Mouse (Mus musculus) cerebellum, adult 18-20 months (tissue): Measurements from ENCODE around the gene 1700122O11Rik.

Experiments used
- DNase-seq, 2 experiments: peaks; one replicate each; pipeline ENCODE4 v3.0.0; 2021

Gene 1700122O11Rik

DNA sequence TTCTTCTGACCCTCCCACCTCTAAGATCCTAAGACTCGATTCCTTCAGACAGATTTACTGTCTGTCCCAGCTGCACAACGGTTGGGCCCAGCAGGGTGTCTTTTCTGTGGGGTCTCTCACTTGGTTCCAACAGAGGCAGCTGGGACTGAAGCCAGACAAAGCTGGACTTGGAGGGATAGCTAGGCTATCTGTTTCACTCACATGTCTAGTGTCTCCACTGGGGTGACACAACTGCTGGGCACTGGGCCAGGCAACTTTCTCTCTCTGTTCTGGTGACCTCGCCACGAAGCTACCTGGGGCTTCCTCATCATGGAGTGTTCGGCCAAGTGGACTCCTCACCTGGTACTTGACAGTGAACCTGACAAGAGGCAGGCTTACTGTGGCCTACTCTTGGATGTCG, 10.4 kb downstream of the 1700122O11Rik start:
- DNase-seq = no peak

- no peak for DNase-seq
Observed at GRCm38 (mm10) chr17:48027019-48027418, 11.1 kb downstream of the 1700122O11Rik start.

GRCm38 (mm10) chr17:48024045-48024444, 14.0 kb downstream of the 1700122O11Rik start:
- DNase-seq = no peak

DNA sequence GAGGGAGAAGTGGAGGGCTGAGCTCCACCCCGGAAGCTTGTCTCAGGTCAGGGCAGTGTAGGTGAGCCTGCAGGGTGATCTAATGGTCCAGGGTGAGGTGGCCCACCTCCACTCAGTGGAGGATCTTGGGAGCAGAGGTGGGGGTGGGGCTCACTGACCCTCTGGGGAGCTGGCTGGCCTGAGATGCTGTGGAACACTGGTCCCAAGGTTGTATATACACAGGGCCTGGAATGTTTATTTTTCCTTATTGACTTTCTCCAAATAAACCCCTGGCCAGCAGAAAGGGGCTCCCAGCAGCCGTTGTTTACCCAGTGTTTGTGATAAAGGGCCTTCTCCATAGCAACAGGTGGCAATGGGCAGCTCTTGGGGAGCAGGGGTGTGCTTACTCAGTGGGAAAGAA, 18.5 kb downstream of the 1700122O11Rik start:
- no peak for DNase-seq

- DNase-seq = no peak
Observed at GRCm38 (mm10) chr17:48016566-48016965, 21.5 kb downstream of the 1700122O11Rik start.

GRCm38 (mm10) chr17:48012561-48012960, 25.5 kb downstream of the 1700122O11Rik start:
- DNase-seq = no peak

DNA sequence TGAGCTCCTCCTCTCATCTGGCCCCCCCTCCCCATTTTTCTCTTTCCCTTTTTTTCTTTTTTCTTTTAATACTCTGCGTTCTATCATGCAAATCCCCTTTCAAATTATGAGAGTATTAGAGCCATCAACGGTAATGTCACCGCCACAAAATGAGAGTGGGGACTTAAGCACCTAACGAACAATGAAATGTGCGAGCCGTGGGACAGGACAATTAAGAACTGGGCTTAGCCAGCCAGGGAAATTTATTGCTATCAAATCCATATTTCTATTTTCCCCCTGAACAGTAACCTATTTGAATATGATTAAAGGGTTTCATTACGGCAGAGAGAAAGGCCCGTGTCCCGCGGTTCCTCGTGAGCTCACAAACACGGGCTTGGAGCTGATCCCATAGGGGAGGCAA, 27.0 kb downstream of the 1700122O11Rik start:
- DNase-seq = no peak

- DNase-seq = no peak
Observed at GRCm38 (mm10) chr17:48010283-48010682, 27.8 kb downstream of the 1700122O11Rik start.

DNA sequence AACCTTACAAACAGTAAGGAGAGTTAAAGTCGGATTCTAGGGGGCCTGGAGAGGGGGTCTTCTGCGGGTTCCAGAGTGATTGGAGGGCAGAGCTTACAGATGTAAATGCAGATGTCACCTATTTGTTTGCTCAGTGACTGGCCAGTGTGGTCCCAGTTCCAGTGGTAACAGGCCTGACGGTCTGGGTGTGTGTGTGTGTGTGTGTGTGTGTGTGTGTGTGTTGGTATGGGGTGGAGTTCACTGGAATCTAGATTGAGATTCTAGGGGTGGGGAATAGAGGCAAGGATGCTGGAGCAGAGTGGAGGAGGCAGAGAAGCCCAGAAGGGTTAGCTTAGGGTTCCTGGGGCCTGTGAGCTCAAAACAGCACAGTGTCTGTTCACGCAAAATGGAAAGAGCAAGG, 32.3 kb downstream of the 1700122O11Rik start:
- no peak for DNase-seq

DNA sequence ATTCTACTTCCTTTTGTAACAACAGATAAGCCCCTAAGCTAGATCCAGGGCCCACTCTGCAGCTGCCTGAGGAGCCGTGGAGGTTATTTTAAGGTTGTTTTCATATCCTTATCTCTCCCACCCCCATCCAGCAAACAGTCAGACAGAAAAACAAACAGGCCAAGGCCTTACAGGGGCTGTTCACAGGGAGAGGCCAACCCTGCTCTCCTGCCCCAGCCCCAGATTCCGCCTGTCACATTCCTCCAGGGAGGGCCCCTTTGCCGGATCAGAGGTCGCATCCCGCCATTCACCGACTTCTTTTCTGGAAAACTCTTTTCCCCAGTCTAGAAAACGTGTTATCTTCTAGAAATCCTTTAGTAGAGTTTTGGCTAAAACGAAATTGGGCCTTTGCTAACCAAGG, 33.0 kb downstream of the 1700122O11Rik start:
- DNase-seq = no peak

DNA sequence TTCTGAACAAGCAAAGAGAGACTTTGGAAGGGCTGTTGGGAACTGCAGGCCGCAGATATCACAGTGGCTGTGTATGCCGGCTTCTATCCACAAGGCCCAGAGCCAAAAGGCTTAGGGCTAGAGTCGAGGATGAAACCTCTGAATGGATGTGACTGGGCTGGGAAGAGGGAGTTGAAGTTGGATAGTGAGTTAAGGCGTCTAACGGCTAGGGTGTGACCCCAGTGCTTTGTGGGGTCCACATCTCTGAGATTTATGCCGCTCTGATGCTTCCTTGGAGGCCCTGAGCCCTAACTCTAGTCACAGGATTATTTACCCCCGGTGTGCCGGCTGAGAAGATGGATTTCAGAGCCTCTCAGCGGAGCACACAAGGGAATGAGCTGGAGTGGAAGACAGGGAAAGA, 33.5 kb downstream of the 1700122O11Rik start:
- no peak for DNase-seq

DNA sequence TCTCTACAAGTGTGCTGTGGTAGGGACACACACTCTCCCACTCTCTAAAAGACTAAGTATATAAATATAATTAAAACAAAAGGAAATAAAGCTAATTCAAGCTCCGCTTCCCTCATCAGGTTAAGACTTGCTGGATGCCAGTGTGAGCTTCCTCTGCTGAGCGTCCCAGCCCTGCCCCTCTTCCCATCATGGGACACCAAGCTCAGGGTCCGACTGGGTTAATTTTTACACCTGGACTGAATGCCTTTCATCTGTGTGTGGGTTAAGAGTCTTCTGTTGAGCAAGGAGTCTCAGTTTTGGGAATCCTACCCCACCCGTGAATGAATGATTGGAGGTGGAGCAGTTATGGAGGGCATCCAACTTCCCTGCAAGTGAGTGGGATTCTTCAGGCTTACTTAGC, 35.6 kb downstream of the 1700122O11Rik start:
- DNase-seq = no peak

GRCm38 (mm10) chr17:48001586-48002361, 36.3 kb downstream of the 1700122O11Rik start:
- peak; percentile 30 to 33 for DNase-seq

DNA sequence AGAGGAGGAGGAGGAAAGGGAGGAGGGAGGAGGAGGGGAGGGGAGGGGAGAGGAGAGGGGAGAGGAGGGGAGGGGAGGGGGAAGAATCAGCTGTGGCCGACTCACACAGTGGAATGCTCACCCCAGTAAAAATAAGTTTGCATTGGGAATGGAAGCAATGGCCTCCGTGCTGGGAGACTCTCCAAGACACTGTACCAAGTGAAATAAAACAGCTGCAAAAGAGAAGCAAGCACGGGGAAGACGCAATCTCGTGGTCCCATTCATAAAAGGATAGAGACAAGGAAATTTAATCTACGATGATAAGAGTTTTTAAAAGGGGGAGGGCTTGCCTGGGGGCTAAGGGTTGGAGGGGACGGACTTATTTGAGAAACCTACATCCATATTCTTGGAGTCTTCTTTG, 36.9 kb downstream of the 1700122O11Rik start:
- DNase-seq = no peak

GRCm38 (mm10) chr17:47999812-48000211, 38.3 kb downstream of the 1700122O11Rik start:
- DNase-seq = no peak

- DNase-seq = no peak
Observed at GRCm38 (mm10) chr17:47999403-47999802, 38.7 kb downstream of the 1700122O11Rik start.

- DNase-seq = no peak
Observed at GRCm38 (mm10) chr17:47997806-47998205, 40.3 kb downstream of the 1700122O11Rik start.

- DNase-seq = no peak
Observed at GRCm38 (mm10) chr17:47990392-47991123, 47.5 kb downstream of the 1700122O11Rik start.

DNA sequence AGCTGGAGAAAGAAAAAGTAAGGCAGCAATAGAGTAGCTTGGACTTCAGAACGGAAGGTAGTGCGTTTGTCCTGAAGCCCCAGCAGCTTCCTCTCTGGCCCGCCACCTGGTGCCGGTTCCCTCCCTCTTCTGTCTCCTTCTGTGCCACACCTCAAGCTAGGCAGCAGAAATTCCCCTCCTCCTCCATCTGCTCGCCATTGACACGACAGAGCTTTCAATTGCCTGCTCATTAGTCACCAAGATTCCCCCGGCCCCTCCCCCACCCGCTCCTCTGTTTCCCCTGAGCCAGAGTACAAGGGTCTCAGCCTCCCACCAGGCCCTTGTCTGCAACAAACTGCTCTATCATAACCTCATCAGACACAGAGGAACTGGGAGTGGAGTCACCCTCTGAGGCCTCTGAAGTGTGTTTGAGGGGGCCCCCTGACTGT, 48.1 kb downstream of the 1700122O11Rik start:
- no peak for DNase-seq

DNA sequence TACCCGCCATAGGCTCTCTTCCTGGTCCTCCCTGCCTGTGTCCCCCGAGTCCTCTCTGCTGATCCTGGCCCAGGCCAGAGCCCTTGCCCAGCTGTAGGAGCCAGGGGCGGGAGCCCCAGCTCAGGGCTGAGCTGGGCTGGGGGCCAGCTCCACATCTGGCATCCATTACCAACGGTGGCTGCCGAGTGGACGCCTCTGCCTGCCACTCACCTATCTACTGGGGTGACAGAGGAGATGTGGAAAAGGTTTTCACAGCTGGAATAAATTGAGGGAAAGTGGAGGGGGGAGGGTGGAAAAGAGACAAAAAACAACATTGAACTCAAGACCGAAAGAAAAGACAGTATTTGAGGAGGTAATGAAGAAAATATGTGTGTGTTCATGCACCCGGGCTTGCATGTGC, 49.3 kb downstream of the 1700122O11Rik start:
- no peak for DNase-seq

GRCm38 (mm10) chr17:47988074-47988473, 50.0 kb downstream of the 1700122O11Rik start:
- DNase-seq = no peak
